Mouse (Mus musculus): ENCODE data around the gene Tnpo3.

Tnpo3 gene

DNA sequence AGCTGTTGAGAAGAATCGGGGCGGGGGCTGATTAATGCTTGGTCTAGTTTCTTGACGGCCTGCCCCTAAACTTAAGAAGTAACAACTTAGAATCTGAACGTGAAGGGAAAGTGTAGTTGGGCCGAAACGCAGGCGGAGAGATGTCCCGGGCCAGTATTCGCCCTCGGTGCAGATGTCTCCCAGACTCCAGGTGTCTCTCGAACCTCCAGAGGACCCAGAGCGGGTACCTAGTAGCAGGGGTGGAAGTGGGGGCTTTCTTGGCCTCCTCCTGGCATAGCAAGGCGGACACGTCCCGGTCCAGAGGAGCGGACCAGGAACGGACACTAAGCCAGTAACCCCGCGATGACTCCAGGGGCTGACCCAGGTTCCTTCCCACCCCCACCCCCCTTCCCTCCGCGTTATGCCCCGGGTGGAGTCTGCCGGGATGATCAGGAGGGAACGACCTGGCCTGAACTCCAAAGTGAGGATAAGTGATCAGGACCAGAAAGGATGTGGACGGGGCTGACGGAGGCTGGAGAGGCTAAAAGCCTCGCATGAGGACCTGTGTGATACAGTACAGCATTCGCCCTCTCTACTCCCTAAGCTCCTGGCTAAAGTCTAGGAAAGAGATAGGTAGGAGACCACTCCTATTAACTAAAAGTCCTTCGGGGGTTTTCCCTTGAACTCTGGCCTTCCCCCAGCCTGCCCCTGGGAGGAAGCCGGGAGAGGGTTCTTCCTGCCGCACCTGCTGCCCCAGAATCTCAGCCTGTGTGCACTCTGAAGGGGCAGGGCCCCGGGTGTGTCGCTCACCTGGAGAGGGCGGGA is 82.1 kb downstream of the Tnpo3 start:
- DNase-seq (ENCODE audit: low spot score in 2 of 2) = no peak

GRCm38 (mm10) chr6:29526281-29527251 is 83.1 kb downstream of the Tnpo3 start, which contains the start of gene Irf5:
Gene Irf5 (plus strand): TSS chr6:29526625.
- no peak for DNase-seq (ENCODE audit: low spot score in 2 of 2)

DNA sequence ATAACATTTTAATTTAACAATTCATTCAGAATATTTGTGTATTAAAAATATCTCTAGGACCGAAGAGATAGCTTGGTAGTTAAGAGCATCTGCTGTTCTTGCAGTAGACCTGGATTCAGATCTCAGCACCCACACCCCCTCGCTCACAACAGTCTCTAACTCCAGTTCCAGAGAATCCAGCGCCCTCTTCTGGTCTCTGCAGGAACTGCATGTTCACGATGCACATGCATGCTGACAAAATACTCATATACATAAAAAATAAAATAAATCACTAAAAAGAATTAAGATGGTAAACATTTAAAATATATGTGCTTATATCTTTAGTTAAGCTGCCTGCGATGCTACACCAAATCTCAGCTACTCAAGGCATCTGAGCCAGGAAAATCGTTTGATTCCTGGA is 84.4 kb downstream of the Tnpo3 start:
- DNase-seq (ENCODE audit: low spot score in 2 of 2) = no peak

DNA sequence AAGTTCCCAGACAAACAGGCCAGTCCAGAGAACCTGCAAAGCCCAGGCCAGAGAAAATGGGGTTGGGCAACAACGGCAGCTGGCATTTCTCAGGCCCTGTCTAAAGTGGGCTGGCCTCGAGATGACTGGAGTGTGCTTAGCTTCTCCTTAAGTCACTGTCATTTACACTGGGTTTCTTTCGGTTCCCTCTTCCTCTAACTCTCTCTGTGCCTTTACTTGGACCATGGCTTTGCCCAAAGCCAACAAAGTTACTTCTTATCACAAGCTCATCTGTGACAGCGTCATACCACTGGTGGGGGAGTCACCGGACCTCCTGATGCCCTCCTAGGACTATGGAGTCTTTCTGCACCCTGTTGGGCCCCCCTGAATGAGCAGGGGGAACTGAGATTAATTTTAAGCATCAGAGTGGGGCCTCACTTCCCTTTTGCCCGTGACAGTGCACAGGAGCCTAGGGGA is 85.6 kb downstream of the Tnpo3 start:
- DNase-seq (ENCODE audit: low spot score in 2 of 2) = no peak

DNA sequence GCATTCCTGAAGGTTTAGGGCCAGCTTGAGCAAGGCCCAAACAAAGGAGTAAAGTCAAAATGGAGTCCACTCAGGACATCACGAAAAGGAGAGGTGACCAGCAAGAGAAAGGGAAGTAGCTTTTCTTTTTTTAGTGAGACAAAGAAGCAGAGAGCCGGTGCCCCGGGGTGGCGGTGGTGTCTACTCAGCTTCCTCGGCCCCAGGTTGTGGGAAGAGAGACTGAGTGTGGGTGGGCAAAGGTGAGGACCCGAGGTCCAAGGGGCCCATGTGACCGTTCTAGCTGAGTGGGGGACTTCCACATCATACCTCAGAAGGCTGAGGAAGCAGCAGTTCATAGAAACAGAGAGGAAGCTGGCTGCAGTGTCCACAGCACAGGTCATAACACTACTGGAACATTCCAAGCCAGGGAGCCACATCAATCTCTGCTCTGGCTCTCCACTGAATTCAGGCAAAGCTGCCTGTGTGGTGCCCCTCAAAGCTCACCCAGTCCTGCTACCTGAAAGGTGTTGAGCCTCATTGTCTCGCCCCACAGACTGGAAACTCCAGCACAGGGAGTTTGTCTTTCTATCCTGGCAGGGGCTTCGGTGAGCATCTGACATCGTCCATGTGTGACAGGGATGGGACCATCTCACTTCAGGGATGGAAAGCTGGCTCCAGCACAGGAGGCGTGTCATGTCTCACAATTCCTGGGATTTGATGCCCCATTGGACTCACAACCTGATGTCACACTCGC is 86.2 kb downstream of the Tnpo3 start:
- DNase-seq (ENCODE audit: low spot score in 2 of 2) = no peak

- DNase-seq (ENCODE audit: low spot score in 2 of 2) = no peak
These were observed 86.9 kb downstream of the Tnpo3 start for GRCm38 (mm10) chr6:29522626-29523300.

DNA sequence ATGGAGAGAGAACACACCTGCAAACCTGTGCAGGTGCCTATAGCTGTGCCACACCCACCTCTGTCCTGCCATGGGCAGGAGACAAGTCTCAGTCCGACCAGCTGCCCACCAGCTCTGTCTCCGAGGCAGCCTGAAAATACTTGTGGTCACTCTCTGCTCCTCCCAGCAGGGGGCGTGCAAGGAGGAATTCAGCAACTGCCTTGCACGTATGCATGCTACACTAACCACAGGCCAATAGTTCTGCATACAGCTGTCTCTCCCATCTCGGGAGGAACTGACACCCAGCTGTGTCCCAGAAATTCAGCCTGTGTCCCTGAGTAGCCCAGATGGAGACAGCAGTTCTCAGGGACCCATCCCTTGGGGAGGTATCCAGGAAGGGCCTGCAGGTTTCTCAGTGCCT is 92.5 kb downstream of the Tnpo3 start:
- peak; percentile 62 to 82 for DNase-seq (ENCODE audit: low spot score in 2 of 2)

DNA sequence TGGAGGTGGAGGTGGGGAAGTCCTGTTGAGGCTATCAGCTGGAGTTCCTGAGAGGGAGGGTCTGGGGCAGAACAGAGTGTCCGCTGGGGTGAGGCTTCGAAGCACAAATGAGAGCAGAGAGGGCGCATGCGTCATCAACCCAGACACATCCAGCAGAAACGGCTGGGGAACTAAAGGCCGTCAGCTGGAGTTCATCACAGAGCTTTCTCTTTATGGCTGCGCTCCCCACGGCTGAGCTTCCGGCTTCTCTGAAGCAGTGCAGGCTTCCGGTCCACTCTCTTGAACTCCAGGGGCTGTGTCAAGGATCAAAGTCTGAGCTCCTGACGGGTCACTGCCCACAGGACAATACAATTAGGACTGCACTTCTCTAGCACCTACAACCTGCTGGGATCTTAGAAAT is 96.4 kb downstream of the Tnpo3 start:
- DNase-seq (ENCODE audit: low spot score in 2 of 2) = no peak

DNA sequence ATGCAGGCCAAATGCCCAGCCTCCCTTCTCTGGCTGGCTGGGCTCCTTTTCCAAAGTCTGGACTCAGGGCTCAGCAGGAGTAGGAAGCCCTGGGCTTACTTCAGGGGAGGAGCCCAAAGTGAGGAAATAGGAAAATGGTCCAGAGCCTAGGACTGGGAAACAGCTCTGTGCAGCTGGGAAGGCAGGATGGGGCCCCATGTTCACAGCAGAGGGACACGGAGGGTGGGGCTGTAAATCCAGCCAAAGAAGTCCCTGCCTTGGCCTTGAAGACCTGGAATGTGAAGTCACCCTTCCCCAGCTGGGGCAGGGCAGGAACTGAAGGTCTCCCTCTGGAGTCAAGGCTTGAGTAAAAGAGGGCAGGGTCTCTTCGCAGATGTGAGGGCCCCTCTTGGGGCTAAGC is 100.6 kb downstream of the Tnpo3 start:
- no peak for DNase-seq (ENCODE audit: low spot score in 2 of 2)

DNA sequence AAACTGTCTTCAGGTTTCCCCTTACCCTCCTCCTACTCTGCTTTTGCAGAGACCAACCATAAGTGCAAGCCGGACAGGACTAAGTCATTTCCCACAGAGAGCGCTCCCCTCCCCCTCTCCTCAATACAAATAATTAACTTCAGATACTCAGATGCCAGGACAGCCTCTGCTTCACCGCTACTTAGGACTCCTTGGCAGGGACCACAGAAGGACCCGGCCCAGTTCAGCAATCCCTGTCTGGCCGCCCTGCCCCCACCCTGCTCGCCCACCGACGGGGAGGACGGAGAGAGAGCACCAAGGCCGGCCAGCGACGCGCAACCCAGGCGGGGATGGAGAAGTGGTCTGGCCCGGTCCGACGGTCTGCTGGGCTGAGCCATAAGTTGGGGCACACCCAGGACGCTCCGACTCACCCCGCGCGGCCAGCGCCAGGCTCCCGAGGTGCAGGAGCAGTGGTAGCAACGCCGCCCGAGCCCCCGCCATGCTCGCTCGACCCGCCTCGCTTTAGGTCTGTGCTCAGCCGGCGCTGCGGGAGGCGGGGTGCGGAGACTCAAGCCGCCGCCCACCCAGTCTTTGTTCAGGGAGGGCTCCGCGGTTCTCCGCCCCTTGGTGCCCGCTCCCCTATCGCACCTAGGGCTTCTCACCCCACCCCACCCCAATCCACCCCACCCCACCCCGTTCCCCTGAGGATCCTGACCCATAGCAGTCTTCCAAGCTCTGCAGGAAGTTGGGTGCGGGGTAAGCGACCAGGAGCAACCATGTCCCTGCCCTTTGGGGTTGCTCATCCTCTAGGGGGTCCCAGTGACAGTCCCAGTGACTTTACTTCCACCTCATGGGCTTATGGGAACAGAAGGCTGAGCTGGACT is 102.0 kb downstream of the Tnpo3 start, which contains the start of gene Kcp:
TSS of gene Kcp (minus strand) at position 506 of the 863 bp plus-strand sequence.
- no peak for DNase-seq (ENCODE audit: low spot score in 2 of 2)

GRCm38 (mm10) chr6:29506834-29507233 is 102.9 kb downstream of the Tnpo3 start:
- no peak for DNase-seq (ENCODE audit: low spot score in 2 of 2)

DNA sequence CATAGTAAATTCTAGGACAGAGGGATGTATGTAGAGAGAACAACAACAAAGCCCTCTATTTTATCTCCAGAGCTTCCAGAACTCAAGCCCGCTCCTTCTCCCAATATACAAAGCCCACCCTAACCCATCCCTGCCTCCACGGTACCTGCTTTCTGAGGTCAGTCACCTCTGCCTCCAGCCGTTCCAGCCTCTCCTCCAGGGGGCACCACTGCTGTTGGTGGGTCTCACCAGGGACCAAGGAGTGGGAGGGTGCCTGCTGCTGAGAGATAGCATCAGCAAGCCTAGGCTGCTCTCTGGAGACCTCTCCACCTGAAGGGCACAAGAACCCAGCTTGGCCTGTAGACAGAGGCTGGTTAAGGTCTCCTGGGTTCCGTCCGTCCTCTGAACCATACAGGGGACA is 104.2 kb downstream of the Tnpo3 start:
- DNase-seq (ENCODE audit: low spot score in 2 of 2) = no peak

DNA sequence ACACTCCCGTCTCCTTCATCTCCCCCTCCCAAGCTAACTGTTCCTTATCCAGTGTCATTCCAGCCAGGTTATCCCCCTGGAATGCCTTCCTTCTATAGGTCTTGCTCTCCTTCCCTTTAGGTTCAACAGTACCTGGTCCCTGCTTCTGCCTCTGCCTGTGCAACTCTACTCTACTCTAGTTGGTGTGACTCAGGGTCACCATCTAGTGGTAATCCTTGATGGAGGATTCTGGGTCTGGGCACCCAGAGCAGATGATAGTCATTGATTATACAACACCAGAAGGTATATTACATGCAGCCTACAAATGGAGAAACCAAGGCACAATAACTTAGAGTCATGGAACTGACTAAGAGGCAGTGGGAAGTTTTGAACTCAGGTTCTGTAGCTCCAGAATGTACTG is 108.1 kb downstream of the Tnpo3 start:
- no peak for DNase-seq (ENCODE audit: low spot score in 2 of 2)

DNA sequence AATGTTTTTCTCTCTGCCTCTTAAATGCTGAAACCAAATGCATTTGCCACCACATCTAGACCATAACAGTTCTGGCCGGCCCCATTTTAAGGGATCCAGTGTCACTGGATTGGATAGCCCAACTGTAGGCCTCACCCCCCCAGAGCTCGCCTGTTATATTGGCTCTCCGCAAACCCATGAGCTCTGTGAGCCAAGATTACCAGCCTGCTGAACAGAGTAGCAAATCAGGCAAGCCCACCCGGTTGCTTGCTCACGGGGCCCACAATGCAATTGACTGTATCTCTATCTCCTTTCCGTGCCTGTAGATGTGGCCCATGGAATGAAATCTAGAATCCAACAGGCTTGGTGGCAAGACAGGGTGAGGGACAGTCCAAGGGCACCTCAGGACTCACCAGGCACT is 108.9 kb downstream of the Tnpo3 start:
- DNase-seq (ENCODE audit: low spot score in 2 of 2) = no peak

GRCm38 (mm10) chr6:29500177-29500576 is 109.5 kb downstream of the Tnpo3 start:
- DNase-seq (ENCODE audit: low spot score in 2 of 2) = no peak

- no peak for DNase-seq (ENCODE audit: low spot score in 2 of 2)
These were observed 111.9 kb downstream of the Tnpo3 start for GRCm38 (mm10) chr6:29497791-29498190.

- DNase-seq (ENCODE audit: low spot score in 2 of 2) = no peak
These were observed 113.4 kb downstream of the Tnpo3 start for GRCm38 (mm10) chr6:29496270-29496669.

- DNase-seq (ENCODE audit: low spot score in 2 of 2) = no peak
These were observed 115.6 kb downstream of the Tnpo3 start for GRCm38 (mm10) chr6:29494101-29494500.
